Mouse (Mus musculus) kidney, adult 8-10 months (tissue): ENCODE results near the gene Olfr218.
"Not testable (repeated sequence)": the region's sequence is repeated elsewhere in the genome, so short reads cannot be mapped to it uniquely, and the experiment has no call there.

Experiments
- DNase-seq, 2 experiments: peaks; one replicate each; pipeline ENCODE4 v3.0.0; 2022

Olfr218 gene

DNA sequence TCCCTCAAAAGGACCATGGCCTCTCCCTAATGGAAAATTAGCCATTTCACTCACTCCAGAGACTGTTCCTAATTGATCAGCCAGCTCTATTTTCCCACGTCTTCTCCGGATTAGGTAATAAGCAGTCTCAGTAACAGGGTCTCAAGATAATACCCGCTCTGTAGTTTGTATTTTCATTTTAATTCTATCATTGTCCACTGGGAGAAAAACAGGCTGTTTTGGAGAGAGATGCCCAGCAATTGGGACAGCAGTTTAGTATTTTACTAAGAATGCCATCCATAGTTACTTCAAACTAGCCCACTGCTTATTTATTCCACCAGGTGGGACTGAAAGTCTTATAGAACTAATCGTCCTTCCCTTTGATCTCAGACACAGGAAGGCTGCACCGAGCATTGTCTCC lies at the start of gene Olfr218:
TSS of gene Olfr218 (plus strand) at position 301 of the 400 bp plus-strand sequence.
- no peak for DNase-seq

DNA sequence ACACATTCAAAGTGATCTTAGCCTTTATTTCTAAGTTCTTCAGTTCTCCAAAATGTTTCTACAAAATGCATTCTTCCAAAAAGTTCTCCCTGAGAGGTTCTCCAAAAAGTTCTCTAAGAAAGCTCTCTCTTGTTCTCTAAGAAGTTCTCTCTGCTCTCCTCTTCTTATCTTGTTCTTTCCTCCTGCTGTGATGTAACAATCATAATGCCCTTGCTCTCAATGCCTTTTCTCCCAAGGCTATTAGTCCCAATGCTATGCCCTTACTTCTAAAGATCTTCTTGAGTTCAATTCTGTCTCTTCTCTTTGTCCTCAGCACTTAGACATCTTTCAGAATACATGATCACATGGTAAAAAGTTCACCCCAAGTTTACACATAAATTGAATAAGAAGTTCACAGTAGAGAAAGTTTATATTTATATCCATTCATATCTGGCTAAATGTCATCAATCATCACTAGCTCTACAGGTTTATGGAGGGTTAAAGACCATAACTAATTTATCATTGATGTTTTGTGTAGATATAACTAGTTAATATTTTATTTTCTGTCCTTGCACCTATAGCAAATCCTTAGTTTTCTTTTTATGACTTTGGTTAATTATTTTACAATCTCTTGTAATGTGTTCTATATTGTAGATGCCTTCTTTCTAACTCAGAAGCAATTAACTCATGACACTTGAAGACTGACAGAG lies 23.3 kb upstream of the Olfr218 start:
- no peak for DNase-seq

GRCm38 (mm10) chr1:173190540-173190939 lies 7.1 kb upstream of the Olfr218 start, which contains the start of gene Olfr1406:
Gene Olfr1406 (minus strand): TSS chr1:173190640.
- no peak for DNase-seq

- no peak for DNase-seq
Observed at GRCm38 (mm10) chr1:173192059-173192458, 5.5 kb upstream of the Olfr218 start.

- no peak for DNase-seq
Observed at GRCm38 (mm10) chr1:173196359-173196758, 1.2 kb upstream of the Olfr218 start.

GRCm38 (mm10) chr1:173212092-173212491 lies 14.5 kb downstream of the Olfr218 start, which contains the start of gene Olfr1404:
Gene Olfr1404 (plus strand): TSS chr1:173212392.
- no peak for DNase-seq

DNA sequence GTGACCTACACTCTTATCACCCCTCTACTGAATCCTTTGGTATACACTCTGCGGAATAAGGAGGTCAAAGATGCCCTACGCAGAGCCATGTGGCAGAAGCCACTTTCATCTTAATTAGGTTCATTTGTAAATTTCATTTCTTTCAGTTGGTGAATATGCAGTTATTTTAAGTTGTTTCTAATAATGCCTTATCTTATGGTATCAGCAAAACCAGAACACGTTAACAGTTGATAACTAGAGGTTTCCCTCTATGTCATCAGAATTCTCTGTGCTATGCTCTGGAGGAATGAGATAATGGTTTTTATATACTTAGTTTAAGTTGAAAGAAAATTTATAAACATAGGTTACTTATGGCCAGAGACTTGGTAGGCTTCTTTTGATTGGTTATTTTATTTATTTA lies 18.9 kb downstream of the Olfr218 start:
- no peak for DNase-seq

GRCm38 (mm10) chr1:173227081-173227480 lies 29.5 kb downstream of the Olfr218 start, which contains the start of gene Fcer1a:
Gene Fcer1a (minus strand): TSS chr1:173227214.
- no peak for DNase-seq

- not testable (repeated sequence) for DNase-seq
Observed at GRCm38 (mm10) chr1:173237004-173237403, 39.4 kb downstream of the Olfr218 start.

DNA sequence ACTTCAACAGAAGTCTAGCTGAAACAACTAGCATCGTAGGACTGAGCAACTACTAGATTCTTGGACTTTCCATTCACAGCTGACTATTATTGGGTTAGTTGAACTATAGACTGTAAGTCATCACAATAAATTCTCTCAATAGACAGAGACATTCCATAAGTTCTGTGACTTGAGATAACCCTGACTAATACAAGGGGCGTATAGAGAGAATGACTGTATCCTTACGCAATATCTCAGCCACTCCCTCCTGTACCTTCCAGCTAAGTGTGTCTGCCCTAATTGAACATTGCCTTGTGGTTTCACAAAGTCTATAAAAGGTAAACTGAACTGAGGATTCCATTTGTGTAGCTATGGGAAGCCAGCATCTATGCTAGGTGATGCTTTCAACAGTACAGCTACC lies 52.3 kb downstream of the Olfr218 start:
- DNase-seq, result no peak
